Mouse (Mus musculus): ENCODE measurements around the gene Taf8.

Taf8 gene

DNA sequence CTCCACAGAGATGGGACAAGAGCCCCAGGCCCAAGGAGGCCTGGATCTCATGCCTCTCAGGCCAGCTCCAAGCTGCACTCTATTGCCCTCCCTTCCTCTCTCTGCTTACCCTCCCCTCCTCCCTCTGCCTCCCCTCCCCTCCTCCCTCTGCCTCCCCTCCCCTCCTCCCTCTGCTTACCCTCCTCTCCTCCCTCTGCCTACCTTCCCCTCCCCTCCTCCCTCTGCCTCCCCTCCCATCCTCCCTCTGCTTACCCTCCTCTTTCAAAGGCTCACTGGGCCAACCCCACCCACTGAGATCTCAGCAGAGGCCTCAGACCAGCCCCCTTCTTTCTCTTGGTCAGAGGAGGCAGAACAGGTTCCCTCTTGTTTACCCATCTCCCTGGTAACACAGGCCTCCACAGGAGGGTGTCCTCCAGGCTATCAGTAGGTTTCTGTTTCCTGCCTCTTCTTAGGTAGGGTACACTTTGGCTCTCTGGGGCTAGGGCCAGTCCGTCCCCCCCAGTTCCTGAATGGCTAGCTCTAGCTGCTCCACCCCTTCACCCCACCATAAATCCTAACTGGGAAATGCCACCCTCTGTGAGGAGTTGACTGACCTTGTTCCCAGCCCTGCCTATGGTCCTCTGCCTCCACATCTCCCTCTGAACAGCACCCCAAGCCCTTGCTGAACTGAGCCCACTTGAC, 17.7 kb downstream of the Taf8 start:
- peak; percentile 88 for DNase-seq (ENCODE audit: low spot score)

DNA sequence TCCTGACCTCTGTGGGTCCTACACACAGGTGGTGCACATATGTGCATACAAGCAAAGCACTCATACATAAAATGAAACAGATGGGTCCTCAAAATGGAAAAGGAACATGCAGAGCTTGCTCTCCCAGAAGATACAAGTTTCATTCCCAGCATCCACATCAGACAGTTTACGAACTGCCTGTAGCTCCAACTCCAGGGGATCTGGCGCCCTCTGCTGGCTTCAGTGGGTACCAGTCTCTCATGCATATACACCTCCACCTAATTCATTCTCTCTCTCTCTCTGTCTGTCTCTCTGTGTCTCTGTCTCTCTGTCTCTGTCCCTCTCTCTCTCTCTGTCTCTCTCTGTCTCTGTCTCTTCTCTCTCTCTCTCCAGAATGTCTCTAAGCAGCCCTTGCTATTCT, 19.7 kb downstream of the Taf8 start:
- DNase-seq (ENCODE audit: low spot score), result peak; percentile 75

DNA sequence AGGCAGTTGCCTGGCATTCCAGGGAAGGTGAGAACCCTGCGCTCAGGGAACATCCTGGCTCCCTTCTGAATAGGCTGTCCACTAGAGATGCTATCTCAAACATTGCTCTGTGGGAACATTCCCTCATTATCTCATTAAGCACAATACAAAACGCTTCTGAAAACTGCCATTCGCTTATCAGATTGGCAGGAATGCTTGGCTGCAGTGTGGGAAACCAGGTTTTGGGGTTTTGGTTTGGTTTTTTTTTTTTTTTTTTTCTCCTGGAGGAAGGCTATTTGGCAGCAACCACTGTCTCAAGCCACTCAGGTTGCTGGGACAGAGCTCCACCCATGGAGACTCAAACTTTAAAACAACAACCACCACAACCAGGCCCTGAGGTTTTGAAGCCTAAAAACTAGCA, 22.2 kb downstream of the Taf8 start:
- DNase-seq (ENCODE audit: low spot score), result no peak

DNA sequence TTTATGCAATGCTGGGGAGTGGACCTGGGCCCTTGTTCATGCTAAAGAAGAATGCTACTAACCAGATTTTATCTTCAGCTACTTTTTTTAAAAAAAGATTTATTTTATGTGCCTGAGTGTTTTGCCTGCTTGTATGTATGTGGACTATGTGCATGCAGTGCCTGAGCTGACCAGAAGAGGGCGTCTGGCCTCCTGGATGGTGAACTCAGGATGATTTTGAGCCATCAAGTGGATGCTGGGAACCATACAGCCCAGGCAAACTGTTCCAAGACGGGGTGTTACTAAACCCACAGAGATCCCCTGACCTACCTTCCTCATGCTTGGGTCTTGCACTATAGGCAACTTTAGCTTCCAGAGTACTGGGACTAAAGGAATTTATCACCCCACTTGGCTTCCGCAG, 26.4 kb downstream of the Taf8 start:
- no peak for DNase-seq (ENCODE audit: low spot score)

DNA sequence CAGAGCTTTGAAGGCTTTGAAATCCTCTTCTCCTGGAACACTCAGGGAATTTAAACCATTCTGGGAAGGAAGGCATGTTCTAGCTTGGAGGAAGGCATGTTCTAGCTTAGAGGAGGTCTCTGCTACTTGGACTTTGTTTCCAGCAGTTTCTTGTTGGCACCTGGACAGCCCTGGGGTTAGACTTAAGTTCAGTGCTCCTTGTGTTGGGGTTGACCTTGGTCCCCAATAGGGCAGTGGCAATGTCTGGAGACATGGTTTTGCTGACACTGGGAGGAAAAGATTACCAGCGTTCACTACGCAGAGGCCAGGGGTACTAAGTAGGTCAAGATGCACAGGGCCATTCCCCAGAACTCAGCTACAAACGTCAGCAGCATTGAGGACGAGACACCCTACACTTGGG, 26.9 kb downstream of the Taf8 start:
- DNase-seq (ENCODE audit: low spot score), result no peak

DNA sequence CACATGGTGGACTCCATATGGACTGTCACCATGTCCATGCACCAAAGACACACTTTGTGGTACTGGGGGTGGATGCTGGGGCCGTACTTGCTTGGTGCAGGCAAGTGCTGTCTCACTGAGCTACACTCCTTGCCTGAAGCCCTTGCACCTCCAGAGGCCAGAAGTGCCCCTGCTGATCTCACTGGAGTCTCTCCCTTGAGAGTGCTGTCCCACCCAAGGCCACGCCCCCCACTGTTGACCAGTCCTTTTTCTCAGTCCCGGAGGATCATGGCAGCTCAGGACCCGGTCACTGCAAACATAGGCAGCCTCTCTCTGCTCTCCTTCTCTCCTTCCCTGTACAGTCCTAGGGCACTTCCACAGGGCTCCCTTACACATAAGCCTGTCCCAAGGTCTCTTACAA, 27.8 kb downstream of the Taf8 start:
- no peak for DNase-seq (ENCODE audit: low spot score)

DNA sequence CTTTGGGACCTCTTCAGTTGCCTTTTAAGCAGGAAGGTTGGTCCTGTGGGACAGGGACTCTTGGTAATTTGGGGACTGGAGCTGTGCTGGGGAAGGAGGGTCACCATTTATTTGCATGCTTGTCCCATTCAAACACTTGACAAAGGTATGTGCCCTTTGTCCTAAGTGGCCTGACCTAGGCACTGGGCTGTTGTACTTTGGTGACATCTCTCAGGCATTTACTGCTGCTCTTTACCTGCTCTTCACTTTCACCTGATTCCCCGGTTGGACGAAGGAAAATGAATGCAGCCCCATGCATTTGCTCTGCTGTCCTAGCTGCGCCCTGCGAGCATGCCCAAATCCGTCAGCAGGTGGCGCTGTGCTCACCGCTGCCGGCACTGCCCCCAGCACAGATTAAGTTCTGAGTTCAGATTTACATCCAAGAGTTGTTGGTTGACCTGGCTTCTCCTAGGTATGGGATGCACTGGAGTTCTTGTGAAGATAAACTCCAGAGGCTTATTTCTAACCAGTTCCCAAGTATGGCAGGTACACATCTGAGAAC, 28.6 kb downstream of the Taf8 start:
- DNase-seq (ENCODE audit: low spot score), result peak; percentile 60

DNA sequence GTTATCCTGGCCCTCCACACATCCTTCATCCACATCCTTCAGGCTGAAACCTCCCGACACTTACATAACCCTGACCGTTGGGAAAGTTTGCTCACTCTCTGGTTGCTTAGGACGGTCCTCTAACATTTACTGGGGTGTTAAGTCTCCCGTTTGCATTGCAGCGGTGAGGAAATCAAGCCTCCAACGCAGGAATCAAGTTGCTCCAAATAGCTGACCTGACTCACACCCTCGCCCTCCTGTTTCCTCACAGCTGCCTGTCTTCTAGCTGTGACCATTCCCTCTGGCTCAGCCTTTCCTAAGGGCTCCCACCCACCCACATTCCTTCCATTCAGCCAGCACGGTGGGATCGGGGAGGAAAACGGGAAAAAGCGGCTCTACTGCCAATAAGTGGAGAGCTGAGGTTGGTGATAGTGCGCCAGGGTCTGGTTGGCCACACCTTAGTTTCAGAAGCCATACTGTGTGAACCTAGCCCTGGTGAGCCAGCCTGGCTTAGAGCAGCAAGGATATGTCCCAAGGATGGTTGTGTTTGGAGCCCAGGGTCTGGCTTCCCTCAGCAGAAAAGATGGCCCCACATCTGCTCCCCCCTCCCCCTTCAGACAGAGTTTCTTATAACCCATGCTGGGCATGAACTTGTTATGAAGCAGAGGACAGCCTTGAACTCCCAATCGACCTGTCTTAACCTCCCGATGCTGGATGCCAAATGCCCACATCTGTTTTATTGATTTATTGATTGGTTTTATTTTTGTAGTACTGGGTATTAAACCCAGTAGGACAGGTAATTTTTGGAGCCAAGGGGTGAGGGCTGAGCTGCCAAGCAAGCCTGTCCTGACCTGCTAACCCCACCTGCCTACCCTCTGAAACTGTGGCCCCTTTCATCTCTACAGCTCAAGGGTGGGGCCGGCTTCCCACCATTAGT, 29.4 kb downstream of the Taf8 start:
- peak; percentile 46 for DNase-seq (ENCODE audit: low spot score)

DNA sequence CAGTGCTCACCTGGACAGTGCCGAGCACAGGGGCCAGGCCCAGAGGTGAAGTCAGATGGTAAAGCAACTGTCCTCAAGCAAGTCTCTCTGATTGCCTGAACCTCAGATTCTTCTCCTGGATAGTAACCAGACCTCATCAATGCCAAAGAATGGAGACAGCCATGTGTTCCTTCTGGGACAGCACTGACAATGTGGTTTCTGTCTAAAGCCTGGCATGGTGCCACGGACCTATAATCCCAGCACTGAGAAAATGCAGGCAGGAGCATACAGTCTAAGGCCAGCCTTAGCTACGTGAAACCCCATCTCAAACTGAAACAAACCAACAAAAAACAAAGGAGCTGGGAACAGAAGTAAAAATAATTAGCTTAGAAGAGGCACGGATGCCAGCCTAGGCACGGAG, 31.4 kb downstream of the Taf8 start:
- no peak for DNase-seq (ENCODE audit: low spot score)

DNA sequence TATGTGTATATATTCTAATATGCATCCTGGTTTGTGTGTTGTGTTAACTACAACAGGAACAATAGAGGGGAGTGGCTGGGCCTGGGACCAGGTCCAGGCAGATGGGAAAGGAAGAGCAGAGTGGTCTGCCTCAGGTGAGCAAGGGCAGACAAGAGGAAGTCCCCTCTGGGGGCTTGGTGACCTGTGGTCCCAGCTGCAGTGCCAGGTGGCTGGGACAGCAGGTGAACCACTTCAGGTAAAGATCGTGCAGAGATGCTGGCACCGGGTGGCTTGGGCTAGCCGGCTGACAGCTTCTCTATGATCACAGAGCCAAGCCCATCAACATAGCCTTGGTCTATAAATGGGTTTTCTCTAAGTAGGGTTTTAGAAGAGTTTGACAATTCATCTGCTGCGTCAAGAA, 32.0 kb downstream of the Taf8 start:
- DNase-seq (ENCODE audit: low spot score), result no peak

DNA sequence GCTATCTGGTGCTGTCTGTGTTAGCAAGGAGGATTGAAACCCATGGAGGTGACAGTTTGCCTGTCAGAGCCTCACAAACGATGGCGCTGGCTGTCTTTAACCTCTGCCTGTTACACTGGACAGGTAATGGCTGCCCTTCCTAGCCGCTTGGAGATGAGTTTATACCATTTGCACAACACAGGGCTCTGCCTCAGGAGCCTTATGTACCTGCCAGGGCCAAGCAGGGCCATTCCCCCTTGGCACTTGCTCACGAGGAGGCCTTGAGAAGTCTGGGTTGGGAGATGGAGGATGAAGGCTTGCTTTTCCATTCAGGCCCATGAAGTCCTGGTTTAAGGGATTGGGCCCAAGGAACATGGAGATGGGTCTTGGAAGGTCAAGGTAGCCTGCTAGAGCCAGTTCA, 32.5 kb downstream of the Taf8 start:
- DNase-seq (ENCODE audit: low spot score), result no peak

DNA sequence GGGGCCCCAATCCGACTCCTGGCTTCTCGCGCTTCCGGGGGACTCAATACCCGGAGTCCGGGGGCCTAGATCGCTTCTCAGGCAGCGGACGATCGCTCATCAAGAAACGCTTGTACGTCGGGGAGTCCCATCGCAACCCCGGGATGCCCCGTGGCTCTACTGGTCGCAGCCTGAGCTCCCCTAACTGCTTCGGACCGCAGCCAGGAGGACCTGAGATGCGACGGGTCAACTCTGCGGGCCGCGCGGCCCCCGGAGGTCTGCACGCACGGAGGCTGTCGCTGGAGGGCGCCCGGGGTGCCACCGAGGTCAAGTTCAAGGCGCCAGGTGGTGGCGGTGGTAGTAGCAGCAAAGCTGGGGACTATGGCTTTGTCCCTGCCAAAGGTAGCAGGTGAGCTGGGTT, 33.6 kb downstream of the Taf8 start:
- DNase-seq (ENCODE audit: low spot score), result no peak

DNA sequence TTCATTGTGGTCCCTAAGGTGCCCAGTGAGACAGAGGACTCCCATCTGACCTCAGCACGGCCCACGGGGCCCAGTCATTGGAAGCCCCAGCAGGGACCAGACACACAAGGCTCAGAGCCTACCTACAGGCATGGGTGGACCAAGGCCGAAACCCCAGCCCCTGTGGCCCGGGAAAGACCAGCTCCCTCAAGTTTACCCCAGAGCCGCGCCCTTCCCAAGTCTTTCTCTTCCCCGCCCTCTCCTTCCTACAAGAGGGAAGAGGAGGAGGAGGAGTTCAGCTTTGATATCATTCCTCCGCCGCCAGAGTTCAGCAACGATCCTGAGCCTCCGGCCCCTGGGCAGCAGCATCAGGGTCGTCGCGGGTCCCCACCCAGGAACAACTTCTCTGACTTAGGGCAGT, 34.0 kb downstream of the Taf8 start:
- no peak for DNase-seq (ENCODE audit: low spot score)

DNA sequence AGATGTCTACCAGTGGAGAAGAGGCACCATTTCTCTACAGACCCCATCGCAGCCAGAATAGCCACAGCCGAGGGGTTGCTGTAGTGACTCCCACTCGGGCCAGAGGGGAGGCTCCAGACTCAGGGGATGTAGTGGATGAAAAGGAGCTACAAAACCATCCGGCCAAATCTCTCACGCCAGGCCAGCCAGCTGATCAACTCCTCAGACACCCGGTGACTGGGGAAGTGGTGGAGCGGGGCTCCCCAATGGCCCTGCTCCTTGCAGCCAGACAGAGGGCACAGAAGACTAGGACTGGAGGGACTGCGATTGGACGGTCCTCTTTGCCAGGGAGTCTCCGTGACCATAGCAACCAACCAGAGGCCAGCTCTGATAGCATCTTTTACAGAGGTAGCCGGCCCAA, 34.4 kb downstream of the Taf8 start:
- DNase-seq (ENCODE audit: low spot score), result no peak

DNA sequence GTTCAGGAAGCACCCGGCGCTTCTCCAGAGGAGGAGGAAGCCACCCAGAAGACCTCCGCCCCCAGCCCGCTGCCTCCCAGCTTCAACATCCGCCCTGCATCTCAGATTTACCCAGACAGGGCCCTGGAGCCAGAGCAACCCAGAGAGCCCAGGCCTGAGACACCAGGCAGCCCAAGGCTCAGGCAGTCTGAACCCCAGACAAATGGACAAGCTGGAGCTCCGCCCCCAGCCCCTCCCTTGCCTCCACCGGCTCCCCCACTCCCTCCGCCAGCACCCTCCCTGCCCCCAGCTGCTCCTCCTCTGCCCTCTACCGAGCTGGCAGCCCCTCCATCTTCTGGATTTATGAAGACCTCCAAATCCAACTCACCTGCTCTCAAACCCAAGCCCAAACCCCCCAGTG, 35.8 kb downstream of the Taf8 start:
- no peak for DNase-seq (ENCODE audit: low spot score)

DNA sequence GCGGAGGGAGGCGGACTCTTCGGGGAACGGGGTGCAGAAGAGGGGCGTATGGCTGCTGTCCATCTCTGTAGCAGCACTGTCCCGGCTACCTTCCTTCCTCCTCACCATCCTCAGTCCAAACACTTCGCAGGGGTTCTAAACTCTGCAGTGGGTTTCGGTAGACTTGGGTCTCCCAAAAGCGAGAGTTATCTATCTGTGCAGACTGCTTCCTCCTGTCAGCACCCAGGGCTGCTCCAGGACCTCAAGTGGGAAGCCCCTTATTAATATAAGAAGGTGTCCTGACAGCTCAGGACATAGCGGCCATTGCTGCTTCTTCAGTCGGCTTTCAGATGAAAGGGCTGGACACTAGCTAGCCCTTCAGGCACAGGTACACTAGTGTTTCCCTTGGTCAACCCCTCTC, 37.1 kb downstream of the Taf8 start:
- DNase-seq (ENCODE audit: low spot score), result no peak

DNA sequence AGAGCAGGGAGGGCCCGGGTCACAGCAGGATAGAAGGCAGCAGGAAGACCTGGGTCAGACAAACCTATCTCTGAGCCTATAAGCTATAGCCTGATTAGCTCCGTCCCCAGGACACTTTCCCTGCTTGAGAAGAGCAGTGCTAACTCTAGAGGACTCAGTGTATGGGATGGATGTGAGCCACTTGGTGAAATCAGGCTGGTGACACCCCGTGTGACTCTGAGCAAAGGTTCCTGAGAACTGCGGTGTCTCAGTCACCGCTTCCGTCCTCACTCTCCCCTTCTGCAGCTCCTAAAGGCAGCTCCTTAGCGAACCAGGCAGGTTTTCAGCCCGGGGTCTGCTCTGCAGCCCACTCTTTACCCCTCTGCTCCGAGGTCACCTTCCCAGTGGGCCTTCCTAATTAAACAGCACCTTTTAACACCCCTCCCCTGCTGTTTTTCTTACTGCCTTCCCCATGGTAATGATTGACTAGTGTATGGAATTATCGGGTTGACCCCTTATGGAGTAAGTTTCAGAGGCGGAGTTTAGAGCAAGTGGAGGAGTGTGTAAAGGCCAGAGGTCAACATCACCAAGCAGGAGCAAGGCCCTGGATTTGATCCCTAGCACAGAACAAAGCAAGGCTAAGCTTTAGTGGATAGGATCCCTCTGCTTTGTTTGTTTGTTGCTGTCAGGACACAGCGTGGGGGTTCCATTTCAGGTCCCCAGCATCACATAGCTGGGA, 37.7 kb downstream of the Taf8 start:
- DNase-seq (ENCODE audit: low spot score), result no peak

DNA sequence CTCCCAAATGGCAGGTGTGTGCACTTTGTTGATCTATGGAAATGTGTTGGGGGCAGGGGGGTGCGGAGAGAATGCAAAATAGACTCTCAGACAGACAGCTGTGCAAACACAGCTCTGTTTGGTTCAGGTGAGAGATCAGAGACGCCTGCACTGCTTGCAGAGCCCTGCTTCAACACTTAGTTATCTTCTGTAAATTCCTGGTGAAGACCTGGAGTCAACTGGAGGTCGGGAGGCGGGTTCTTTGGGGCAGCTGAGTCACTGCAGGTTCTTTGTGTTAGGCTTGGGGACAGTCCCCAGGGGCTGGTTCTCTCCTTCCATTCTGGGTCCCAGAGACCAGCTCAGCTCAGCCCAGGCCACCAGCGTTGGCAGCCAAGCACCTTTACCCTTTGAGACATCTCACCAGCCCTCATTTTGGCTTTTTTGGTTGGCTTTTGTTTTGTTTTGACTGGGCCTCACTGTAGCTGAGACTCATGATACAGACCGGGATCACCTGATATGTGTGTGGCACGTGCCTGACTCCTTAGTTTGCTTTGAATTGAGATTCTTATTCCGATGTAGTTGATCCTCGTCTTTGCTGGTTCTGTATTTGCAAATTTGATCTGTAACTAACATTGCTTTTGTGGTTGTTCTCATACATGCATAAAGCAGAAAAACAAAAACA, 39.2 kb downstream of the Taf8 start:
- DNase-seq (ENCODE audit: low spot score), result no peak

DNA sequence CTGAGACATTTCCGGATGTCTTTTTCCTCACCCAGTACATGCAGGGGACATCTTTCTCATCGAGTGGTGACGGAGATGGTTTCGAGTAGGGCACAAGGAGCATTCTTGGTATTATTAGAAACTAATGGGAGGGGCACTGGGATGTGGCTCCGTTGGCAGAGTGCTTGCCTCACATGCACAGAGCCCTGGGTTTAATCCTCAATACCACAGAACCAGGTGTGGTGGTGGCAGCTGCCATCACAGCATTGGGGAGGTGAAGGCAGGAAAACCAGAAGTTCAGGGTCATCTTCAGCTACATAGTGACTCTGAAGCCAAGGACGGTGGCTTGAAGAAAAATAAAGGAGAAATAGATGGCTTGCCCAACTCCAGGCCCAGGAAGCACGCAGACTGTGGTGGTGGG, 39.9 kb downstream of the Taf8 start:
- no peak for DNase-seq (ENCODE audit: low spot score)

DNA sequence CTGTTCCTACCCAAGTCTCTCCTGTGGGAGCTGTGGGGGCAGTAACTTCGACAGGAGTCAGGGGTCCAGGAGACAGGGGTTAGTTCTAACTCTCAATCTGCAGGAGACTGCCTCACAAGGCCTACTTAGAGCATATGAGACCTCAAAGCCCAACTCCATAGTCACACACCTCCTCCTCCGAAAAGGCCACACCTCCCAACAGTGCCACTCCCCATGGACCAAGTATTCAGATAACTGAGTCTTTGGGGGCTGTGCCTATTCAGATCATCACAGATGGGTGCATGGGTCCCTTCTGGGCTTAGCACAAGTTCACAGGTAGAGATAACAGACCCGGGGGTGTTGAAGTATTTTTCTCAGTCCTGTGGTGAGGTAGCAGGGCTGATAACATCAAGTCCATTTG, 40.4 kb downstream of the Taf8 start:
- no peak for DNase-seq (ENCODE audit: low spot score)

DNA sequence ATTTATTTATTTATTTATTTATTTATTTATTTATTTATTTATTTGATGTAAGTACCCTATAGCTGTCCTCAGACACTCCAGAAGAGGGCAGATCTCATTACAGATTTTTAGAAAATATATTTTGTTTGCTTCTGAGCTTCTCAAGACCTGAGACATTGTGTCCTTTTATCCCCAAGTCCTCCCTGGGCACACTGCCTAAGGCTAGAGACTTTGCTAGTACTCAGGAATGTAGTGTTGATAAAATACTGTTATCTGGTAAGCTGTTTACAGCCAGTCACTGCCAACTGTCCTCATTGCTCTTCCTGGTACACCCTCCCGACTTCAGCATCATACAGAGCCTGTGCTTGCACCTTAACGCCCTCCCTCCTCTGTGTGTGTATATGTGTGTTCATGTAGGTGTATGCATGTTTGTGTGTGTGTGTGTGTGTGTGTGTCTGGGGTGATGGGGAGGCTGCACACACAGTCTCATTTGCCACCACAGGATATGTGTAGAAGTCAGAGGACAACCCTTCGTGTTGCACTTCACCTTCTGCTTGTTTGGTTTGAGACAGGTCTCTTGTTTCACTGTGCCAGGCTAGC, 42.7 kb downstream of the Taf8 start:
- no peak for DNase-seq (ENCODE audit: low spot score)

DNA sequence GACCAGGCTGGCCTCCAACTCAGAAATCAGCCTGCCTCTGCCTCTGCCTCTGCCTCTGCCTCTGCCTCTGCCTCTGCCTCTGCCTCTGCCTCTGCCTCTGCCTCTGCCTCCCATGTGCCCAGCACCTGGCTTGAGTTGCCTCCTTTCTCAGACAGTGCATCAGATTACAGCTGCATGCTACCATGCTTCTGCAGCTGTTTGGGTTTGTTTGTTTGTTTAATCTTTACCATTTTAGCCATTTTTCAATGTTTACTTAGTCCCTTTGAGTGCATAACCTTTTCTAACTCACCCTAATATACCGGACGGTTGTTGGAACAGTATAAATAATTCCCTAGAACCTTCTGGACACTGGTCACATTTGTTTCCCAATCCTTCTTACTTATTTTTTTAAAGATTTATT, 43.2 kb downstream of the Taf8 start:
- no peak for DNase-seq (ENCODE audit: low spot score)
